Mouse (Mus musculus) v-Abl transformed pro-B cells (cell line): ENCODE data around the gene Rnf17.

Experiments used
- in situ Hi-C, 2 experiments: fragments of 400-800 bp; cut with MboI; formaldehyde crosslinking; loops; one replicate each; pipeline ENCODE4 v1.15.1; 2025; ENCODE audit not compliant: unreplicated experiment in 2 of 2

Gene Rnf17

GRCm38 (mm10) chr14:56502407-56502806 lies 100.0 kb downstream of the Rnf17 start:
- in situ Hi-C loops, result no loop called here

- in situ Hi-C loops, result no loop called here
Observed at GRCm38 (mm10) chr14:56506743-56507142, 104.4 kb downstream of the Rnf17 start.

- in situ Hi-C loops, result no loop called here
Observed at GRCm38 (mm10) chr14:56512084-56512483, 109.7 kb downstream of the Rnf17 start.

GRCm38 (mm10) chr14:56514775-56515174 lies 112.4 kb downstream of the Rnf17 start:
- in situ Hi-C loops, result no loop called here

- in situ Hi-C loops, result no loop called here
Observed at GRCm38 (mm10) chr14:56530788-56531187, 128.4 kb downstream of the Rnf17 start.

GRCm38 (mm10) chr14:56544946-56545345 lies 142.6 kb downstream of the Rnf17 start:
- in situ Hi-C loops, result no loop called here

GRCm38 (mm10) chr14:56545491-56545890 lies 143.1 kb downstream of the Rnf17 start:
- in situ Hi-C loops, result no loop called here

GRCm38 (mm10) chr14:56550960-56551359 lies 148.6 kb downstream of the Rnf17 start:
- in situ Hi-C loops, result no loop called here

GRCm38 (mm10) chr14:56552924-56553323 lies 150.5 kb downstream of the Rnf17 start:
- in situ Hi-C loops, result no loop called here

- in situ Hi-C loops, result no loop called here
Observed at GRCm38 (mm10) chr14:56553331-56553730, 150.9 kb downstream of the Rnf17 start.

GRCm38 (mm10) chr14:56554716-56555115 lies 152.3 kb downstream of the Rnf17 start:
- in situ Hi-C loops, result no loop called here

- in situ Hi-C loops, result no loop called here
Observed at GRCm38 (mm10) chr14:56559134-56559533, 156.8 kb downstream of the Rnf17 start.

GRCm38 (mm10) chr14:56567476-56567875 lies 165.1 kb downstream of the Rnf17 start:
- in situ Hi-C loops, result no loop called here

GRCm38 (mm10) chr14:56569041-56569440 lies 166.7 kb downstream of the Rnf17 start:
- in situ Hi-C loops, result no loop called here

GRCm38 (mm10) chr14:56571310-56572093 lies 169.1 kb downstream of the Rnf17 start:
- in situ Hi-C loops, result no loop called here

GRCm38 (mm10) chr14:56572546-56572945 lies 170.2 kb downstream of the Rnf17 start:
- in situ Hi-C loops, result no loop called here
